Mouse (Mus musculus) megakaryocyte-erythroid progenitor cell, adult 5 weeks (primary cell): ENCODE data around the gene Dmwd. TPM values are rescaled to one million over a fixed set of nuclear protein-coding genes. Genes with fewer than 3 reads are reported as not detected.

Experiments
- polyA plus RNA-seq: library from polyadenylated mRNA; stranded (reverse); fragments of >175 nt; gene quantifications from 2 replicates; pipeline ENCODE4 v1.2.3, GENCODE M21; 2012

Gene Dmwd
- 41.0 and 66.8 TPM in 2 replicates for polyA plus RNA-seq

GRCm38 (mm10) chr7:19075723-19076585 lies at the start of gene Dmwd:
Gene Dmwd (plus strand): TSS chr7:19076227.

DNA sequence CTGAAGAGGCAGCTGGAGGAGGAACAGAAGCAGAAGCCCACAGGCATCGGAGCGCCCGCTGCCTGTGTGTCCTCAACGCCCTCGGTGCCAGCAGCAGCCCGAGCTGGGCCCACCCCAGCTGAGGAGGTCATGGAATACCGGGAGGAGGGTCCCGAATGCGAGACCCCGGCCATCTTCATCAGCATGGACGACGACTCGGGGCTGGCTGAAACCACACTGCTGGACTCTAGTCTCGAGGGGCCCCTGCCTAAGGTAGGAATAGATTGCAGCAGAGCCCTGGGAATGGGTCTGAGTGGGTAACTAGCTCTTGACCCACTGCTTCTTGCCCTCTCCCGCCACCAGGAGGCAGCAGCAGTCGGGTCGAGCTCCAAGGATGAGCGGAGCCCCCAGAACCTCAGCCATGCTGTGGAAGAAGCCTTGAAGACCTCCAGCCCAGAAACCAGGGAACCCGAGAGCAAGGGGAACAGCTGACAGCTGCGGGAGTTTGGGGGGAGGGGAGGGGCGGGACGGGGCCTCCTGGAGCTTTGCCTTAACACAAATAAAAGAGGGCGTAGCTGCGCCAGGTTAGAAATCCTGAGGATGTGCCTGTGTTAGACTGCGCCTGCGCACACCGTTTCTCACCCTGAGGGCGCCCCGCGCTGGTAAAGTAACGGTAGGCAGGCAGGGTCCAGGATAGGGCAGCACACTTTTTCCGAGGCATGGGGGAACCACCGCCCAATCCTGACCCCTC lies 21.8 kb upstream of the Dmwd start, which contains the start of gene Rsph6a:
Gene Rsph6a (plus strand): TSS at position 644 of the 730 bp plus-strand sequence.

DNA sequence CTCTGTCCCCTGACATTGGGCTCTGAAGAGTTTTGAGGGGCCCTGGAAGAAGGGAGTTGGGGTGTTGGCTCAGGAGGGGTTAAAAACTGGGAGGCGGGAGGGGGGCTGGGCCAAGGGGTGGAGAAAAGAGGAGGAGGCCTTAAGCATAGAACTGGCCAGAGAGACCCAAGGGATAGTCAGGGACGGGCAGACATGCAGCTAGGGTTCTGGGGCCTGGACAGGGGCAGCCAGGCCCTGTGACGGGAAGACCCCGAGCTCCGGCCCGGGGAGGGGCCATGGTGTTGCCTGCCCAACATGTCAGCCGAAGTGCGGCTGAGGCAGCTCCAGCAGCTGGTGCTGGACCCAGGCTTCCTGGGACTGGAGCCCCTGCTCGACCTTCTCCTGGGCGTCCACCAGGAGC lies 7.7 kb downstream of the Dmwd start, which contains the start of gene Dmpk:
Gene Dmpk (plus strand): TSS at position 149 of the 400 bp plus-strand sequence.

DNA sequence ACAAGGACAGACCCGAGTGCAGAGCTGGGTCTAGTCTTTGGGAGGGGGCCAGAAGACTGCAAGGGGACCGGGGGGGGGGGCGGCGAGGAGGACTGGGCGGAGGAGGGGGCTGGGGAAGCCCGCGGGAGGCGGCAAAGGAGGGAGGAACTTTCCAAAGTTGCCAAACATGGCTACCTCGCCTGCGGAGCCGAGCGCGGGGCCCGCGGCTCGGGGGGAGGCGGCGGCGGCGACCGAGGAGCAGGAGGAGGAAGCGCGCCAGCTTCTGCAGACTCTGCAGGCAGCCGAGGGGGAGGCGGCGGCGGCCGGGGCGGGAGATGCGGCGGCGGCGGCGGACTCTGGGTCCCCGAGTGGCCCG lies 18.4 kb downstream of the Dmwd start, which contains the start of gene Six5:
Gene Six5 (plus strand): TSS at position 124 of the 355 bp plus-strand sequence.

GRCm38 (mm10) chr7:19118028-19118771 lies 42.2 kb downstream of the Dmwd start, which contains the start of gene Gm4969:
Gene Gm4969 (minus strand): TSS chr7:19118368.

GRCm38 (mm10) chr7:19119631-19120429 lies 43.8 kb downstream of the Dmwd start, which contains the start of gene Fbxo46:
Gene Fbxo46 (plus strand): TSS chr7:19119859.

Other genes starting within 250 kb of the Dmwd start
- 0.10 and 0.11 TPM in 2 replicates for gene Mill2, start 236.3 kb upstream of the Dmwd start, polyA plus RNA-seq
- 194 and 247 TPM in 2 replicates for gene Pglyrp1, start 204.9 kb upstream of the Dmwd start, polyA plus RNA-seq
- 61.5 and 67.8 TPM in 2 replicates for gene Ccdc61, start 165.8 kb upstream of the Dmwd start, polyA plus RNA-seq
- gene Nova2, start 150.3 kb upstream of the Dmwd start, polyA plus RNA-seq, result 0.02 and 0.05 TPM in 2 replicates
- gene Nanos2, start 88.8 kb upstream of the Dmwd start, polyA plus RNA-seq, result not detected in 2 replicates
- 0.44 and 0.51 TPM in 2 replicates for gene Mypop, start 85.0 kb upstream of the Dmwd start, polyA plus RNA-seq
- 99.0 and 114 TPM in 2 replicates for gene Irf2bp1, start 72.2 kb upstream of the Dmwd start, polyA plus RNA-seq
- not detected in 2 replicates for gene Foxa3, start 52.7 kb upstream of the Dmwd start, polyA plus RNA-seq
- 198 and 236 TPM in 2 replicates for gene Sympk, start 51.9 kb upstream of the Dmwd start, polyA plus RNA-seq
- 0.05 TPM in 1 of 2 replicates, not detected in the other for gene Rsph6a, start 21.5 kb upstream of the Dmwd start, polyA plus RNA-seq
- 13.5 and 23.0 TPM in 2 replicates for gene Dmpk, start 7.6 kb downstream of the Dmwd start, polyA plus RNA-seq
- gene Six5, start 18.4 kb downstream of the Dmwd start, polyA plus RNA-seq, result 13.5 and 23.0 TPM in 2 replicates
- 0.06 TPM in 1 of 2 replicates, not detected in the other for gene Gm4969, start 42.1 kb downstream of the Dmwd start, polyA plus RNA-seq
- 16.3 and 20.9 TPM in 2 replicates for gene Fbxo46, start 43.6 kb downstream of the Dmwd start, polyA plus RNA-seq
- gene Qpctl, start 73.1 kb downstream of the Dmwd start, polyA plus RNA-seq, result 11.6 and 14.2 TPM in 2 replicates
- 52.2 and 53.2 TPM in 2 replicates for gene Snrpd2, start 73.5 kb downstream of the Dmwd start, polyA plus RNA-seq
- gene Gipr, start 89.9 kb downstream of the Dmwd start, polyA plus RNA-seq, result 0.02 and 0.15 TPM in 2 replicates
- 19.2 and 24.7 TPM in 2 replicates for gene Eml2, start 100.2 kb downstream of the Dmwd start, polyA plus RNA-seq
- gene Gpr4, start 136.3 kb downstream of the Dmwd start, polyA plus RNA-seq, result 0.10 and 0.34 TPM in 2 replicates
- gene Opa3, start 152.1 kb downstream of the Dmwd start, polyA plus RNA-seq, result 15.0 and 16.4 TPM in 2 replicates
- gene Vasp, start 195.6 kb downstream of the Dmwd start, polyA plus RNA-seq, result 292 and 301 TPM in 2 replicates
- gene Ppm1n, start 203.8 kb downstream of the Dmwd start, polyA plus RNA-seq, result 0.04 and 1.4 TPM in 2 replicates
- gene Rtn2, start 206.4 kb downstream of the Dmwd start, polyA plus RNA-seq, result 0.21 and 0.27 TPM in 2 replicates
- 1,389 and 2,050 TPM in 2 replicates for gene Fosb, start 233.8 kb downstream of the Dmwd start, polyA plus RNA-seq